Mouse (Mus musculus) common myeloid progenitor, adult 5-6 weeks (primary cell): ENCODE measurements around the gene Cnnm1. TPM values are rescaled to one million over a fixed set of nuclear protein-coding genes. Genes with fewer than 3 reads are reported as not detected.
A peak's percentile ranks its signal among the peaks of the same experiment; 100 is the strongest.

ENCODE experiments used
- ATAC-seq: replicated peaks from 2 replicates; pipeline ENCODE4 v1.8.0; 2016; ENCODE audit warnings: low read depth, mild to moderate bottlenecking, moderate TSS enrichment, inconsistent platforms; ENCODE audit not compliant: poor library complexity, severe bottlenecking
- total RNA-seq: library from RNA; stranded (forward); fragments of 200-1000, 187-1606 nt; gene quantifications from 2 replicates; pipeline ENCODE4 v1.2.3, GENCODE M21; 2017

Gene Cnnm1
- total RNA-seq = 0.73 TPM in 1 of 2 replicates, not detected in the other

DNA sequence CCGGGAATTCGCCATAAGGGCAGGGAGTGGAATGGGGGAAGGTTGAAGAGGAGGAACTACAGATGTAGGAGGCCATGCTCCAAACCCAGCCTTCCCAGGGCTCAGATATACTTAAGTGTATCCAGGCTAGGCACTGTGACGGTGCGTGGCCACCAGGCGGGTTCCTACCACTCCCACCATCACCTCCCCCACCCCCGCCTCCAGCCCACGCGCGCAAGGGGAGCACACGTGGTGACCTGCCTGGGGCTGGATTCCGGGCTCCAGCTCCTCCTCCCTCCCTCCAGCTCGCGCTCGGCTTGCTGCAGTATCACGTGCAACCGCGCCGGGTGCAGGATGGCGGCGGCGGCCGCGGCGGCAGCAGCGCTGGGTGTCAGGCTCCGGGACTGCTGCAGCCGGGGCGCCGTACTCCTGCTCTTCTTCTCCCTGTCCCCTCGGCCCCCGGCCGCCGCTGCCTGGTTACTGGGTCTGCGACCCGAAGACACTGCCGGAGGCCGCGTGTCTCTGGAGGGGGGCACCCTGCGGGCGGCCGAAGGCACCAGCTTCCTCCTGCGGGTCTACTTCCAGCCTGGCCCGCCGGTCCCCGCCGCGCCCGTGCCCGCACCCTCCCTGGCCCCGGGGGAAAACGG lies at the start of gene Cnnm1:
Gene Cnnm1 (plus strand): TSS at position 325 of the 626 bp plus-strand sequence.
- 0 out of 2 replicates have a peak, but pooled peaks have one; percentile 32 for ATAC-seq

DNA sequence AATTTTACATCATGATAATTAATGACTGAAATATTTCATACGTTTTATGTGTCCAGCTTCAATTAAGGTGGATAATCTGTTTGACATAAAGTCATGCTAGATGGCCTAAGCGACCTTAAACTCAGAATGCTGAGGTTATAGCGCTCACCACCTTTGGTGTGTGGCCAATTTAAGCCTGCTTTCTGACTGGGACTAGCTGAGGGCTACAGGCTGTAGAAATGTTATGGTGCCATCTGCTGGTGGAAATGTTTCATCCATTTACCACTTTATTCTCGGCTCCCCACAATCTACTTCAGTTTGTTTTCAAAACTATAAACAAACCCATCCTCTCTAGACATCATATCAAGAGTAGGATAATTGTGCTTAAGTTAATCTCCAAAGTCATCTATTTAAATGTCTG lies 43.9 kb upstream of the Cnnm1 start:
- peak; percentile 69; the same call in 1 of the 2 replicates for ATAC-seq

DNA sequence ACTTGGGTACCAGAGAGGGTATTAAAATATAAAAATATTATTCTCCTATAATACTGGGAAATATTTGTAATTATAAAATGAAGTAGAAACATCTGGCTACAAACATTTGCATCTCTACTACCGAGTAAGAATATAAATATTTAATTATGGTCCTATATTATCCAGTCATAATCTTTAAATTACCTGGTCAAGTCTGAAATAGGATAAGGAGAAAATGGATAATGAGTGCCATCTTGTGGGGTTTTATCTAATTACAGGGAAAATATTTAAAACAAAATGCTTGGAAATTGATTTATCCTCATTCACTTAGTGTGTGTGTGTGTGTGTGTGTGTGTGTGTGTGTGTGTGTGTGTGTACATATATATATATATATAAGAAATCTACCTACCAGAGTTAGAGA lies 33.1 kb upstream of the Cnnm1 start:
- ATAC-seq = no peak

DNA sequence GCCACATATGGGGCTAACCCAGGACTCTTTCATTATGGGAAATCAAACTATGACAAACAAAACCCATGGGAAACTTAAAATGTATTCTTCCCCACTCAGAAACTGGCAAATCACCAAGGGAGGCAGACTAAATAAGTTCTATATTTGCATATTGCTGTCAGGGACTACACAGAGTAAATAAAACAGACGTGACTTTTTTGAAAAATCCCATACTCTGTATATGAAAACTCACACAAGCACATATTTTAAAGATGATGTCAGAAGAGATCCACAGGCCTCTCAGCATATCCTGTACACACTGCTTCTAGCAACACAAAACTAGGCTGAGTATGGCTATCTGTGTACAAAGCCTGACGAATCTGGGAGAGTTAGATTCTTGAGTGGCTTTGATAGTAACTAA lies 24.7 kb upstream of the Cnnm1 start:
- ATAC-seq = no peak

DNA sequence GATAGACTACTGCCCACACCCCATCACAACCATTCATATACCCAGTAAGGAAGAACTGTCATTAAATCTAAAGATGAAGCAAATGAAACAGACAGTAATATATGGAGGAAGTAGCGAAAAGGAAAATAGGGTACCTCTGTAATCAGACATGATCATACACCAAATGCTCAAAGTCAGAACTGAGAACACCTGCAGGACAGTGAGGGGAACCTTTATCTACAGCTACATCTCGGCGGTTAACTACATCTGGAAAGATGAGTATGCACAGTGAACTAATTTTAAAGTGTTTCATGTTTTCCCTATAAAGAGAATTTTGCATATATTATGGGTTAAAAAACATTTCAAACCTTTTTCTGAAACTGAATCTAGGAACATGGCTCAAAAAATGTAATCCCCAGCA lies 19.7 kb upstream of the Cnnm1 start:
- ATAC-seq = no peak

DNA sequence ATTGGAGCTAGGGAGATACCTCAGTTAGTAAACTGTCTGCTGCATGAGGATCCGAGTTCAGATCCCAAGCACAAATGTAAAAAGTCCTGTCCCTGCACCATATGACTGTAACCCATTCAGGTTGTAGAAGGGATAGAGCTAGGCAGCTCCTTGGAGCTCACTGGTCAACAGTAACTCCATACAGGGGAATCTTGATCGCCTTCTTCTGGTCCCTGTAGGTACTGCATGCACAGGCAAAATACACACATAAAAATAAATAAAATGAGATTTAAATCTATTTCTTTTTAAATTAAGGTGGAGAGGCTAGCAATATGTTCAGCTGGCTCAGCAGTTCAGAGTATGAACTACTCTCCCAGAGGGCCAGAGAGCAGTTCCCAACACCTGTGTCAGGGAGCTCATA lies 16.2 kb upstream of the Cnnm1 start:
- no peak for ATAC-seq

DNA sequence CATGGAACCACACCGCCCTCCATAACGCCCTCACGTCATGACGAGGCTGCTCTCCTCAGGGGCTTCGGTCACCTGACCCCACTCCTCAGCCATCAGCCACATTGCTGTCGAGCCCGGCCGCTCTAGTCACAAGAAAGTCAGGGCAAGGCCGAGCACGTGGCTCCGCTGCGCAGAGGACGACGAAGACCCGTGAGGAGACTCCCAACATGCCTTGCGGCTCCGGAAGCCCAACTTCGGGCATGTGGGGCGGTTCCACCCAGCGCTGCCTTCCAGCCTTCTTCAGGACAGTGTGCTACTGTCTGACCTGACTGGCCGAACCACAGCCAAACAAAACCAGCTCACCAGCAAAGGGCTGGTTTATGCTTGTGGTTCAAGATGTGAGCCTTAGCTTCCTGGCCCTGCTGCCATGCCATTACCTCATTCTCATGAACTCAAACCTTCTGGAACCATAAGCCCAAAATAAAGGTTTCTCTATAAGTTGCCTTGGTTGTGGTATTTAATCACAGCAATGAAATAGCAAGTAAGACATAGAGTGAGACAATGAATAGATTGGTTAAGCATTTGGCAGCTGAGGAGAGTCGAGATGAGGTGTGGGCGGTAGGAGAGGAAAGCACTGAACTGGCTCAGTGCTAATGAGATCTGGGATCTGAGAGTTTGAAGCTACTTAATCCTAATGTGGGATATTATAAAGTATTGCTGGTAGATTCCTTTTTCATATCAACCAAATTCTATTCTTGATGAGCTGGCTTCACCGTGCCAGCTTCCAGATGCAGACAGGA lies 12.6 kb upstream of the Cnnm1 start:
- no peak for ATAC-seq

DNA sequence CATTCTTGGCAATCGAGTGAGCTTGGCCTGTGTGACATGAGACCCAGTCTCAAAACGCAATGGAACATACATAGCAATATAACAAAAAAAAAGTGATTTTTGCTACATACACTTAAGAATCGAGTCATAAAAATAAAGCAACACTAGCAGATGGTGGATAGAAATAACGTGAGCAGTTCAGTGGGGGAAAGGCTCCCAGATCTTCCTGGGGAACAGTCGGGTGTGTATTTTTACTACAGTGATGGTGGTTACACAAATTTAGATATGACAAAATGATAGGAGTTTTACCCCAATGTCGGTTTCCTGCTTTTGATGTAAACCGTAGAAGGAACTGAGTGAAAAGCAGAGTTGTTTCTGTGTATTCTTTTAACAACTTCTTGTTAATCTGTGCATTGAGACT lies 990 bp upstream of the Cnnm1 start:
- no peak for ATAC-seq

DNA sequence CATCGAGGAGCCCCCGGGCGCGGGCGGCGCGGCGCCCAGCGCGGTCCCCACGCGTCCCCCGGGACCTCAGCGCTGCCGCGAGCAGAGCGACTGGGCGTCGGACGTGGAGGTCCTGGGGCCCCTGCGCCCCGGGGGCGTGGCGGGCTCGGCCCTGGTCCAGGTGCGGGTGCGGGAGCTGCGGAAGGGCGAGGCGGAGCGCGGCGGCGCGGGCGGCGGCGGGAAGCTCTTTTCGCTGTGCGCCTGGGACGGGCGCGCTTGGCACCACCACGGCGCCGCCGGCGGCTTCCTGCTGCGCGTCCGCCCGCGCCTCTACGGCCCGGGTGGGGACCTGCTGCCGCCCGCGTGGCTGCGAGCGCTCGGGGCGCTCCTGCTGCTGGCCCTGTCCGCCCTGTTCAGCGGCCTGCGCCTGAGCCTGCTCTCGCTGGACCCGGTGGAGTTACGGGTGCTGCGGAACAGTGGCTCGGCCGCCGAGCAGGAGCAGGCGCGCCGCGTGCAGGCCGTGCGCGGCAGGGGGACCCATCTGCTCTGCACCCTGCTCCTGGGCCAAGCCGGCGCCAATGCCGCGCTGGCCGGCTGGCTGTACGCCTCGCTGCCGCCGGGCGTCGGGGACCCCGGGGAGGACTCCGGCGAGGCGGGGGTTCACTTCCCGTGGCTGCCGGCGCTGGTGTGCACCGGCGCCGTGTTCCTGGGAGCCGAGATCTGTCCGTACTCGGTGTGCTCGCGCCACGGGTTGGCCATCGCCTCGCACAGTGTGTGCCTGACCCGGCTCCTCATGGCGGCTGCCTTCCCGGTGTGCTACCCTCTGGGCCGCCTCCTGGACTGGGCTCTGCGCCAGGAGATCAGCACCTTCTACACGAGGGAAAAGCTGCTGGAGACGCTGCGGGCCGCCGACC lies 778 bp downstream of the Cnnm1 start:
- ATAC-seq = 0 out of 2 replicates have a peak, but pooled peaks have one; percentile 8

DNA sequence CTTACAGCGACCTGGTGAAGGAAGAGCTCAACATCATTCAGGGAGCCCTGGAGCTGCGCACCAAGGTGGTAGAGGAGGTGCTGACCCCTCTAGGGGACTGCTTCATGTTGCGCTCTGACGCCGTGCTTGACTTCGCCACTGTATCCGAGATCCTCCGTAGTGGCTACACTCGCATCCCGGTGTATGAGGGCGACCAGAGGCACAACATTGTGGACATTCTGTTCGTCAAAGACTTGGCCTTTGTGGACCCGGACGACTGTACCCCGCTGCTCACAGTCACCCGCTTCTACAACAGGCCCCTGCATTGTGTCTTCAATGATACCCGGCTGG lies 1.4 kb downstream of the Cnnm1 start:
- no peak for ATAC-seq

DNA sequence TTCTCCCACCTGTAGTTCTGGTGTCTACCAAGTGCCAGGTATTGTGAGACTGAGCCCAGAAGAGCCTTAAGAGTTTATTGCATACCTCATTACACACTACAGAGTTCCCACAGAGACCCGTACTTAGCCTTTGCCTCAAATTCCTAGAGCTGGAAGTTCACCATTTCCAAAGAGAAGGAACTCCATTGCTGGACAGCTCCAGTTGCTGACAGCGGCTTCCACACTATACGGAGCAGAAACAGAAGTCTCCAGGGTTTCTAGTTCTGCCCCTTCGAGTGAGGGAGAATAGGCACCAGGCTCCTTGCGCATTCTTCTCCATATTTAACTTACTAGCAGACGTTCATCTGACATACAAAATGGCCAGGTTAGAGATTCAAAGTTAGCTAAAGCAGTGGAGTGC lies 2.0 kb downstream of the Cnnm1 start:
- no peak for ATAC-seq

DNA sequence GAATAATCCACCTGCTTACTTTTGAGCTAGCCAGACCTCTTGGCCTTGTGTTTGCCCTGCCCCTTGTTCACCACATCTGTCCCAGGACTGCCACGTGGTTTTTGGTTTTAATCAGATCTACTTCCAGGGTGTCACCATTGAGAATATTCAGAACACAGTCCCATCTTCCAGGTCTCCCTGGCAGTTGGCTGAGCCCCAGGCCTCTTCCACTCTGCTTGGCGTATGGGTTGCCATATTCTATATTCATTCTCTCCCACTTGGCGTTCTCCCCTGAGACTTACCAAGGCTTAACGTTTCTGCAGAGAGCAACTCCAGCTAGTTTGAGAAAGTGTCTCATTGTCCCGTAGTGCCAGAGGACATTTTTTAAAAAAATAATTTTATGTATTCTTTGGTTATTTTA lies 2.7 kb downstream of the Cnnm1 start:
- ATAC-seq = no peak

DNA sequence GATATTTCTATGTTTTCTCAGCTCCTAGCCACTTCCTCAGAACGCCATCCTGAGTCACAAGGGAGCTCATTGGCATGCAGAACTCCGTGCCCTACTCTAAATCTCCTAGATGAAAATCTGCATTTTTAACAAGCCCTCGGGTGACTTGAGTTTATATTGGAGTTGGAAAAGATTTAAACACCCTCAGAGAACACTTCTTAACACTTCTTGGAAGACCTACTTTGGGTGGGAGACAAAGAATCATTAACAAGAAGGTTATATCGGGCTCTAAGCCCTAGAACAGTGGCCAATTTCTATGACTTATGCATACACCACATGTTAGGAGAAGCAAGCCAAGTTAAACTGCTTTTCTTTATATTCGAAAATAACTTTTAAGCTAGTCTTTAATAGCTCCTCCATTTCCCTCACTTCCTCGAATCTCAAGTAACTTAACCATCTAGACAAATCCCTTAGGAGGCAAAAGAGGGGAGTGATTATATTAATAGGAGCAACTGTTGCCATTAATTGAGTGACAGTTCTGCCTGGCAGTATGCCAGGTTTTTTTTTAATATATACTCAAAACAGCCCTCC lies 4.5 kb downstream of the Cnnm1 start:
- no peak for ATAC-seq

DNA sequence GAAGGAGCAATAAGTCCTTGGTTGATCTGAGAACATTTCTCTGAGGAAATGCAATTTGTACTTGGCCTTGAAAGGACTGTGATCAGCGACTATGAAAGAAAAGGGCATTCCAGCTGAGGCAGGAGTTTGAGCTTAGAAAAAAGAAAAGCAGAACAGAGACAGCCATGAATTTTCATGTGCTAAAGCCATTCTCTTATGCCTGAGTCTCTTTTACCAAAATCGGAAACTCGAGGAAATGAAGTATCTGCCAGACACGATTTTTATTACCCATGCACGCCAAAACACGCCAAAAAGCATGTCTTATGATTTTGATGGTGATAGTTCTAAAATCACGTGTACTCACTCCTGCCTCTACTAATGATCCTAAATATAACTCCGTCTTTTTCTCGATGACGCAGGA lies 11.3 kb downstream of the Cnnm1 start:
- ATAC-seq = no peak

DNA sequence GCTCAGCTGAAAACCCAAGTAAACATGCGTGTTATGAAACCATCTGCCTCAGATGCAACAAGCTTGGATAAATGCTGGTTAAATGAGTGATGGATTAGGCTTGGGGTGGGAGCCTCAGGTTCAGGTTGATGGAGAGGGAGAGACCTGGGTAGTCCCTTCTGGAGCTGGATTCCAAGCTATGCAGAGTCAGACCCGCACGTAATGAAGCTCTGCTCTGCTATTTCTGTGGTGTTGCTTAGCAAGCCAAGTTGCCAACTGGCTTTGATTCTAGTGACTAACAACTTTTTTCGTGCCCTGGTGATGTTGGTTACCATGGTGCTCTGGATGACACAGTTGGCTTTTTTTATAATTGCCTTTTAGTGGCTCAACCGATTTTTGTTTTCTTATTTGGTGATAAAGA lies 11.9 kb downstream of the Cnnm1 start:
- no peak for ATAC-seq

DNA sequence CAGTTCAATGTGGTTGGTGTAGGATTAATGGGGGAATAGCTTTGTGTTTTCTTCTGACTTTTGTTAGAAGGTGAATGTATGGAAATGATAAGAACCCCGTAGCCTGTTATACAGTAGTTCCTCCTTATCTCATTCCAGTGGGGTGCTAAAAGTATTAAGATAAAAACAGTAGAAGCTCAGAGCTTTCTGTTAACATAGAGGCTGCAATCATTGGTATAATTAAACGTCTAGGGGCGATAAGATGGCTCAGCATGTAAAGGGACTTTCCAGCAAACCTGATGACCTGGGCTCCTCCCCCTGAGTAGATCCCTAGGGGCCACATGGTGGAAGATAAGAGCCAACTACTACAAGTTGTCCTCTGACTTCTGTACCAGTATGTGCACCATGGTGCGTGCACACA lies 12.8 kb downstream of the Cnnm1 start:
- ATAC-seq = peak; percentile 47; the same call in 1 of the 2 replicates

DNA sequence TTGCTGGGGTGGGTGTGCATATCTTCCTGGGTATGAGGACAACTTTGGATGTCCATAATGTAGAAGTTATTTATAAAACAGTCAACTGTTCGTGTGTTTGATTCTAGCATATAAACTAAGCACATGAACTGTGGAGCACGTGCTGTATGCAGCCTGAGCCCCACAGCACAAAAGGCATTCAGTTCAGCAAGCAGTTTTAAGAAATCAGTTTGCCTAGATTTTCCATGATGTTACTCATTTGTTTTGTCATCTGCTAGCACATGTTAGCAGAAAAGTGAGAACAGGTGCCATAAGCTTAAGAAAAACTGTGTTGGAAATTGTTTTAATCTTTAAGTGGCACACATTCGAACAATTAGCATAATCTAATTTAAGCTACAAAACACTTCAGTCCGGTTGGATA lies 19.7 kb downstream of the Cnnm1 start:
- ATAC-seq = no peak

DNA sequence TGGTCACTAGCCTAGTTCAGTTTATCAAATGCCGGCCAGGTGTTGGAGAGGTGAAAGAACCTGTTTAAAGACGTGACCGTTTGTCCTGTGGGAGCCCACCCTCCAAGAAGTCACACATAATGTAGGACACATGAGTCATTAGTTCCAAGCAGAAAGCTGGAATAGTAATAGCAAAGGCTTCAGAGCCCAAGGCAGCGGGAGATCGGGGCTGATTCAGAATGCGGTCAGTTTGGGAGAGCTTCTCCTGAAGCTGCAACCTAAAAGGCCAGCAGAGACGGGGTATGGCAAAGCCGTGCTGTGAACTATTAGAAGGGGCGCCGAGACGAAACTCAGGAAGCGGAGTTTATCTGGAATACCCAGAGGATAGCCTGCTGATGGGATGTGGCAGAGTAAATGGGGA lies 20.2 kb downstream of the Cnnm1 start:
- ATAC-seq = no peak

DNA sequence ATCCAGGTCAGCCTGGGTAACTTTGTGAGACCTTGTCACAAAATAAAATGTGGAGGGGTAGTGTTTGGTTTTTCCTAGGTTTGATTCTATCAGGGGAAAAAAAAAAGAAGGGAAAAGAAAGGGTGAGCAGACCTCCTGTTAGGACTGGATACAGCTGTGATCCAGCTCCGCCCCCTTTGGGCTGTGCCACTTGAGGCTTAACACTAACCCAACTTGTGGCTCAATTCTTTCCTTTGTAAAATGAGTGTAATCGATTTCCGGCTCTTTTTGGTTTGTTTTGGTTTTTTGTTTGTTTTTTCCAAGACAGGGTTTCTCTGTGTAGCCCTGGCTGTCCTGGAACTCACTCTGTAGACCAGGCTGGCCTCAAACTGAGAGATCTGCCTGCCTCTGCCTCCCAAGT lies 21.9 kb downstream of the Cnnm1 start:
- no peak for ATAC-seq

DNA sequence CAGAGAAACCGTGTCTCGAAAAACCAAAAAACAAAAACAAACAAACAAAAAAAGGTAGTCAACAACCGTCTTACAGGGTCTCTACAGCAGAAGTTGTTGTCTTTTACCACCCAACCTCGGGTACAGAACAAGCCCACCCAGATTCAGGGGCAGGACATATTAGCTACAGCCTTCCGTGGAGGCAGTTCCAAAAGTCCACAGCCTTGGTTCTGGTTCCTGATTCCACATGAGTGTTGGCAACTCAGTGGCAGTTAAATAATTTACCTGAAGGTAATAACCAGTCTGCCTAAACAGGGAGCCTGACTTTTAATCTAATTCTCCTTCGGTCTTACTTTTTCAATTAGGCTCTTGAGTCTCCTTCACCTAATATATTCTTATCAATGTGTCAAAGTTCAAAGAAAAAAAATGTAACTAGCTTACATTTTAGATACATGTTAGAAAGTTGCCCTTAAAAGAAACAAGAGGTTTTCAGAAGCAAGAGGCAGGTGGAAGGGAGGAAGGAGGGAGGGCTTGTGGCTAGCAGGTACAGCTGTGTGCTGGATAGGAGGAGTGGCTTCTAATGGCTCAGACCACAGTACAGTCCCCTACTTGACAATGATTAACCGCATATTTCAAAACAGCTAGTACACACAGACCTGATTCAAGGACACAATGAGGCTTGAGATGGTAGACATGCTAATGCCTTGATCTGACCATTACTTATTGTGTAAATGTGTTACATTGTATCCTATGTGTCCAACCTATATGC lies 23.5 kb downstream of the Cnnm1 start:
- ATAC-seq = no peak
